Mouse (Mus musculus): ENCODE data around the gene Ric3. TPM values are rescaled to one million over a fixed set of nuclear protein-coding genes. Genes with fewer than 3 reads are reported as not detected.

Gene Ric3
- total and polyA plus RNA-seq, 3 experiments = 0.57 to 1.9 (median 1.1) TPM

GRCm38 (mm10) chr7:109009260-109009659, 73.9 kb downstream of the Ric3 start:
- Histone ChIP-seq H3K36me3 (ENCODE audit: control insufficient read depth, insufficient read depth, low read length) (no peaks in the 10 kb centered on the region), H3K79me2 (replicated peaks; ENCODE audit: control insufficient read depth, insufficient read depth, low read length) (no peaks in the 10 kb centered on the region), H3K4me1 (ENCODE audit: control insufficient read depth, insufficient read depth, low read length) (no peaks in the 10 kb centered on the region), H3K9ac (ENCODE audit: low read depth, low read length) (no peak overlapping the region), H3K27me3 (ENCODE audit: control insufficient read depth, insufficient read depth, low read length) (peaks cover 3% of the 10 kb centered on the region; the same call in 1 of the 2 replicates), H3K4me3 (no peak overlapping the region), H3K27ac (no peak overlapping the region)
- no peak for DNase-seq
- 89% methylated on average over 1 of the region's 1 CpGs for WGBS
- TF ChIP-seq EP300 (IDR thresholded peaks at IDR 0.05; ENCODE audit: insufficient read depth, low read depth, low read length) = no peak
- no peak for TF ChIP-seq POLR2A (IDR thresholded peaks at IDR 0.05; ENCODE audit: insufficient read depth, low read depth, low read length)
- no peak for TF ChIP-seq CTCF (IDR thresholded peaks at IDR 0.05)
- intact Hi-C loops (cut with DNase I) = no loop called here

- WGBS = 9% methylated on average over 3 of the region's 3 CpGs
- H3K4me3 ChIP-seq = no peak overlapping the region
- intact Hi-C loops (cut with DNase I) = no loop called here
Measured at GRCm38 (mm10) chr7:109003653-109004052, 79.5 kb downstream of the Ric3 start.

GRCm38 (mm10) chr7:109001971-109002370, 81.2 kb downstream of the Ric3 start:
- DNase-seq = no peak
- no peaks in the 10 kb centered on the region for H3K27me3 ChIP-seq (ENCODE audit: control insufficient read depth, insufficient read depth, low read length)
- intact Hi-C loops (cut with DNase I) = no loop called here
- no peak for TF ChIP-seq EP300 (IDR thresholded peaks at IDR 0.05; ENCODE audit: insufficient read depth, low read depth, low read length)
- no peak for TF ChIP-seq CTCF (IDR thresholded peaks at IDR 0.05)
- TF ChIP-seq POLR2A (IDR thresholded peaks at IDR 0.05; ENCODE audit: insufficient read depth, low read depth, low read length) = no peak
- H3K4me1 ChIP-seq (ENCODE audit: control insufficient read depth, insufficient read depth, low read length) = no peaks in the 10 kb centered on the region
- no peaks in the 10 kb centered on the region for H3K36me3 ChIP-seq (ENCODE audit: control insufficient read depth, insufficient read depth, low read length)
- no peak overlapping the region for H3K27ac ChIP-seq
- no peak overlapping the region for H3K9ac ChIP-seq (ENCODE audit: low read depth, low read length)
- no peaks in the 10 kb centered on the region for H3K79me2 ChIP-seq (replicated peaks; ENCODE audit: control insufficient read depth, insufficient read depth, low read length)
- no peak overlapping the region for H3K4me3 ChIP-seq
- 71% methylated on average over 4 of the region's 4 CpGs for whole genome bisulfite sequencing

More at GRCm38 (mm10) chr7:109003653-109004052, 79.5 kb downstream of the Ric3 start:
- no peaks in the 10 kb centered on the region for H3K4me1 ChIP-seq (ENCODE audit: control insufficient read depth, insufficient read depth, low read length)
- no peak overlapping the region for H3K9ac ChIP-seq (ENCODE audit: low read depth, low read length)
- H3K79me2 ChIP-seq (replicated peaks; ENCODE audit: control insufficient read depth, insufficient read depth, low read length) = no peaks in the 10 kb centered on the region
- H3K27me3 ChIP-seq (ENCODE audit: control insufficient read depth, insufficient read depth, low read length) = no peaks in the 10 kb centered on the region
- TF ChIP-seq POLR2A (IDR thresholded peaks at IDR 0.05; ENCODE audit: insufficient read depth, low read depth, low read length) (no peak), EP300 (IDR thresholded peaks at IDR 0.05; ENCODE audit: insufficient read depth, low read depth, low read length) (no peak), CTCF (IDR thresholded peaks at IDR 0.05) (no peak)
- H3K36me3 ChIP-seq (ENCODE audit: control insufficient read depth, insufficient read depth, low read length) = no peaks in the 10 kb centered on the region
- DNase-seq = no peak
- H3K27ac ChIP-seq = no peak overlapping the region

GRCm38 (mm10) chr7:109000315-109000954, 82.7 kb downstream of the Ric3 start:
- TF ChIP-seq CTCF (IDR thresholded peaks at IDR 0.05) = peak; percentile 61
- no peak for TF ChIP-seq EP300 (IDR thresholded peaks at IDR 0.05; ENCODE audit: insufficient read depth, low read depth, low read length)
- DNase-seq = peak in 1 of 2 experiments; percentile 13
- Histone ChIP-seq H3K27me3 (ENCODE audit: control insufficient read depth, insufficient read depth, low read length) (no peaks in the 10 kb centered on the region), H3K79me2 (replicated peaks; ENCODE audit: control insufficient read depth, insufficient read depth, low read length) (no peaks in the 10 kb centered on the region), H3K4me3 (no peak overlapping the region), H3K36me3 (ENCODE audit: control insufficient read depth, insufficient read depth, low read length) (no peaks in the 10 kb centered on the region), H3K27ac (no peak overlapping the region), H3K4me1 (ENCODE audit: control insufficient read depth, insufficient read depth, low read length) (no peaks in the 10 kb centered on the region), H3K9ac (ENCODE audit: low read depth, low read length) (no peak overlapping the region)
- intact Hi-C loops (cut with DNase I) = no loop called here
- 39% methylated on average over 4 of the region's 4 CpGs for WGBS

GRCm38 (mm10) chr7:108996156-108996555, 87.0 kb downstream of the Ric3 start:
- Histone ChIP-seq H3K27ac (no peak overlapping the region), H3K36me3 (ENCODE audit: control insufficient read depth, insufficient read depth, low read length) (no peaks in the 10 kb centered on the region), H3K79me2 (replicated peaks; ENCODE audit: control insufficient read depth, insufficient read depth, low read length) (no peaks in the 10 kb centered on the region), H3K4me3 (no peak overlapping the region), H3K4me1 (ENCODE audit: control insufficient read depth, insufficient read depth, low read length) (peaks cover 4% of the 10 kb centered on the region; the same call in 1 of the 2 replicates), H3K9ac (ENCODE audit: low read depth, low read length) (no peak overlapping the region), H3K27me3 (ENCODE audit: control insufficient read depth, insufficient read depth, low read length) (no peaks in the 10 kb centered on the region)
- no peak for TF ChIP-seq POLR2A (IDR thresholded peaks at IDR 0.05; ENCODE audit: insufficient read depth, low read depth, low read length)
- no peak for TF ChIP-seq CTCF (IDR thresholded peaks at IDR 0.05)
- no peak for TF ChIP-seq EP300 (IDR thresholded peaks at IDR 0.05; ENCODE audit: insufficient read depth, low read depth, low read length)
- 78% methylated on average over 6 of the region's 6 CpGs for WGBS
- intact Hi-C loops (cut with DNase I) = no loop called here
- DNase-seq = no peak

GRCm38 (mm10) chr7:108993881-108994291, 89.2 kb downstream of the Ric3 start:
- TF ChIP-seq CTCF (IDR thresholded peaks at IDR 0.05) (no peak), EP300 (IDR thresholded peaks at IDR 0.05; ENCODE audit: insufficient read depth, low read depth, low read length) (no peak), POLR2A (IDR thresholded peaks at IDR 0.05; ENCODE audit: insufficient read depth, low read depth, low read length) (no peak)
- no peak overlapping the region for H3K9ac ChIP-seq (ENCODE audit: low read depth, low read length)
- intact Hi-C loops (cut with DNase I) = no loop called here
- peaks cover 4% of the 10 kb centered on the region; the same call in 1 of the 2 replicates for H3K4me1 ChIP-seq (ENCODE audit: control insufficient read depth, insufficient read depth, low read length)
- H3K79me2 ChIP-seq (replicated peaks; ENCODE audit: control insufficient read depth, insufficient read depth, low read length) = no peaks in the 10 kb centered on the region
- no peaks in the 10 kb centered on the region for H3K36me3 ChIP-seq (ENCODE audit: control insufficient read depth, insufficient read depth, low read length)
- no peaks in the 10 kb centered on the region for H3K27me3 ChIP-seq (ENCODE audit: control insufficient read depth, insufficient read depth, low read length)
- WGBS = 70% methylated on average over 3 of the region's 3 CpGs
- no peak overlapping the region for H3K4me3 ChIP-seq
- DNase-seq = peak in 1 of 2 experiments; percentile 41
- no peak overlapping the region for H3K27ac ChIP-seq

All from heart, adult 2 months (tissue).